Mouse (Mus musculus): ENCODE measurements around the gene Klhl22. TPM values are rescaled to one million over a fixed set of nuclear protein-coding genes. Genes with fewer than 3 reads are reported as not detected.

The Klhl22 gene
- polyA plus RNA-seq, 1 experiment from 2014 or later: 95.0 TPM

GRCm38 (mm10) chr16:17804449-17804912 is 45.1 kb downstream of the Klhl22 start:
- WGBS: 4% methylated on average over 33 of the region's 33 CpGs
- Histone ChIP-seq H3K4me3 (peak overlapping the region; percentile 39), H3K36me3 (no peaks in the 10 kb centered on the region), H3K4me1 (replicated peaks) (peaks cover 53% of the 10 kb centered on the region), H3K27ac (replicated peaks) (no peak overlapping the region), H3K9ac (no peak overlapping the region; the same call in 1 of the 2 replicates), H3K9me3 (no peaks in the 10 kb centered on the region), H3K4me2 (peak overlapping the region; percentile 73), H3K27me3 (peaks cover 71% of the 10 kb centered on the region)
- ATAC-seq (ENCODE audit: low FRiP score, low read depth): no peak

GRCm38 (mm10) chr16:17804982-17805381 is 45.6 kb downstream of the Klhl22 start:
- ATAC-seq (ENCODE audit: low FRiP score, low read depth): no peak
- Histone ChIP-seq H3K9me3 (no peaks in the 10 kb centered on the region), H3K27me3 (peaks cover 66% of the 10 kb centered on the region), H3K4me2 (peak overlapping the region; percentile 73), H3K4me3 (peak overlapping the region; percentile 39), H3K9ac (no peak overlapping the region), H3K36me3 (no peaks in the 10 kb centered on the region), H3K4me1 (replicated peaks) (peaks cover 58% of the 10 kb centered on the region), H3K27ac (replicated peaks) (no peak overlapping the region)
- WGBS: 10% methylated on average over 7 of the region's 7 CpGs

DNA sequence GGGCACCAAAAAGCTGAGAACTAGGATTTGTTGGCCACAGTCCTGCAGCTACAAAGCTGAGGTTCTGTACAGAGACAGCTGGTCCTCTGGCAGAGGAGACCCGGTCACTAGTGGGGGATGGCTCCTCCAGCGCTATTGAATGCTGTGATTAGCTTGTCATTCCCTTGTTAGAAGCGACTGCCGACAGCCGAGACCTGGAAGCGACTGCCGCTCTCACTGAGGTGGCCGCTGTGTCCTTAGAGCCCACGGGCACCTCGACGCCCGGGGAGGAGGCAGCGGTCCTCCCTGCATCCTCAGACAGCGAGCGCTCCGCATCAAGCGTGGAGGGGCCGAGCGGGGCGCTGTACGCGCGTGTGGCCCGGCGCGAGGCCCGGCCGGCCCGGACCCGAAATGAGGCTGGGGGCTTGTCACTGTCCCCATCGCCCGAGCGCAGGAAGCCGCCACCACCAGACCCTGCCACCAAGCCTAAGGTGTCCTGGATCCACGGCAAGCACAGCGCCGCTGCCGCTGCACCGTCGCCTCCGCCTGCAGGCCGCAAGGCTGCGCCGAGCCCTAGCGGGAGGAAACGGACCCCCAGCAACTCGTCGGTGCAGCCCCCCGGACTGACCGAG is 47.3 kb downstream of the Klhl22 start:
- 5% methylated on average over 47 of the region's 50 CpGs for WGBS

DNA sequence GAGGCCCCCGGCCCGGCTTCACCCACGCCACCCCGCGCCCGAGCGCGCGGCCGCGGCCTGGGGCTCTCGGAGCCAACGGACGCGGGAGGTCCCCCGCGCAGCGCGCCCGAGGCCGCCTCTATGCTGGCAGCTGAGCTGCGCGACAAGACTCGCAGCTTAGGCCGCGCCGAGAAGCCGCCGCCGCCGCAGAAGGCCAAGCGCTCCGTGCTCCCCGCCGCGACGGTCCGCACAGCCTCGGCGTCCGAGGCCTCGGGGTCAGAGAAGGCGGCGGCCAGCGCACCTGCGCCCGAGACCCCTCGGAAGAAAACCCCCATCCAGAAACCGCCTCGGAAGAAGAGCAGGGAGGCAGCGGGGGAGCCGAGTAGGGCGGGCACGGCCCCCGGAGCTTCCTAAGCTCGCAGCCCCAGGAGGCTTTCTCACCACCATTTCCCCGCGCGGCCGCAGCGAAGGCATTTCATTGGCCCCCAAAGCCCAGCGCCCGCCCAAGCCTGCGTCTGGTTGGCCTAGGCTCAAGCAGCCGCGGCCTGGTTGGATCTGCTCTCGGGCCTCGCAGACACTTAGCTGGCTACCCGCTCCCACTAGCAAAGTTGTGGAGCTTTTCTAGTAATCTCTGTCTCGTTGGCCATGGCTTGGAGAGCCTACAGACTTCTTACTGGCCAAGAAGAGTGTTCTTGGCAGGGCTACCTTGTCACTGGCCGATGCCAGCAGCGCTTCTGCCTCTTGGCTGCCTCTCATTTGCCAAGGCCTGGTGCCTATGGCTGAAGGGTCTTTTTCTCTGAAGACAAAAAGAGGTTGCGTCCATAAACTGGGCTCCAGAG is 48.0 kb downstream of the Klhl22 start:
- WGBS: 2% methylated on average over 64 of the region's 73 CpGs
- Histone ChIP-seq H3K4me2 (peak overlapping the region; percentile 96), H3K9me3 (no peaks in the 10 kb centered on the region), H3K9ac (peak overlapping the region; percentile 87), H3K4me1 (replicated peaks) (peaks cover 54% of the 10 kb centered on the region), H3K27me3 (peaks cover 51% of the 10 kb centered on the region), H3K36me3 (no peaks in the 10 kb centered on the region), H3K4me3 (peak overlapping the region; percentile 69), H3K27ac (replicated peaks) (peak overlapping the region; percentile 82)
- ATAC-seq (ENCODE audit: low FRiP score, low read depth): peak; percentile 84

More for the DNA sequence above, 47.3 kb downstream of the Klhl22 start:
- peak overlapping the region; percentile 87 for H3K9ac ChIP-seq
- no peaks in the 10 kb centered on the region for H3K9me3 ChIP-seq
- H3K4me2 ChIP-seq: peak overlapping the region; percentile 96
- H3K27me3 ChIP-seq: peaks cover 57% of the 10 kb centered on the region
- H3K4me3 ChIP-seq: peak overlapping the region; percentile 69
- peak; percentile 12 for ATAC-seq (ENCODE audit: low FRiP score, low read depth)
- no peaks in the 10 kb centered on the region for H3K36me3 ChIP-seq
- H3K4me1 ChIP-seq (replicated peaks): peaks cover 60% of the 10 kb centered on the region
- H3K27ac ChIP-seq (replicated peaks): peak overlapping the region; percentile 82

DNA sequence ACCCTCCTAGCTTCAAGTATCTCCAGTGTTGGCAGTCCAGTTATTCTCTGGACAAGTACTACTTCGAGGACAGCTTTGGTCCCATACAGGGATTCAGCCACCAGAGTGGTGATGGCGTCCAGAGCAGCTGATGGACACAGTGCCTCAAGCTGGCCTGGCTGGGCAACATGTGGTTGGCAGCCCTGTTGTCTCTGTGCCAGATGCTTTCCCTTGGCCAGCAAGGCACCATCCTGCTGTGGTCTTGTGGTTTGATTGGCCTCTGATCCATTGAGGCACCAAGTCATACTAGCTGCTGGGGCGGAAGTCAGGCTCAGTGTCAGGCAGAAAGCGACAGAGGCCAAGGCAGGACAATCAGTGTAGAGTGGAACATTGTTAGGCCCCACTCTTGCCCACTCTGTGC is 49.7 kb downstream of the Klhl22 start:
- H3K4me3 ChIP-seq: no peak overlapping the region
- H3K4me2 ChIP-seq: no peak overlapping the region
- H3K27me3 ChIP-seq: peaks cover 50% of the 10 kb centered on the region
- no peaks in the 10 kb centered on the region for H3K9me3 ChIP-seq
- peaks cover 37% of the 10 kb centered on the region for H3K4me1 ChIP-seq (replicated peaks)
- H3K9ac ChIP-seq: no peak overlapping the region
- 0 out of 2 replicates have a peak overlapping the region, but pooled peaks have one; percentile 42 for H3K27ac ChIP-seq (replicated peaks)
- H3K36me3 ChIP-seq: no peaks in the 10 kb centered on the region
- no peak for ATAC-seq (ENCODE audit: low FRiP score, low read depth)
- 80% methylated on average over 4 of the region's 4 CpGs for WGBS

- no peak for ATAC-seq (ENCODE audit: low FRiP score, low read depth)
- H3K27me3 ChIP-seq: peaks cover 48% of the 10 kb centered on the region
- 18% methylated on average over 7 of the region's 7 CpGs for WGBS
- H3K9me3 ChIP-seq: no peaks in the 10 kb centered on the region
- H3K4me2 ChIP-seq: no peak overlapping the region
- H3K4me1 ChIP-seq (replicated peaks): peaks cover 31% of the 10 kb centered on the region
- no peaks in the 10 kb centered on the region for H3K36me3 ChIP-seq
- H3K4me3 ChIP-seq: no peak overlapping the region
- no peak overlapping the region for H3K9ac ChIP-seq
- H3K27ac ChIP-seq (replicated peaks): peak overlapping the region; percentile 42; the same call in 1 of the 2 replicates
Measured at GRCm38 (mm10) chr16:17809711-17810110, 50.3 kb downstream of the Klhl22 start.

DNA sequence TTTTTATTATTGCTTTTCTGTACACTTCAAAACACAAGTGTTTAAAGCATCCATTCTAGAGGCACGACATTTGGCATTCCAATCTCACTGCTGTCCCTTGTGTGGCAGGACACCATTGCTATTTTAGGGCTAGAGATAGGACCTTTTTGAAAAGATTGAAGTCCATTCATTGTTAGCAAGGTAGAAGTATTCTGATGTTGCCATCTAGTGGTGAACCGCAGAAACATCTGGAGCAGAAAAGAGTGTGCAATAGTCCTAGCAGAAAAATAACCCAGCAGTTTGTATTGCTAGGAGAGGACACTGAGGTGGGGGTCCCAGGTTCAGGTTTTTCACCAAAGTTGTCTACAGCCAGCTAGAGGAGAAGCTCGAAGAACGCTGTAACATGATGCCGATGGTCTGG is 52.7 kb downstream of the Klhl22 start:
- WGBS: 9% methylated on average over 5 of the region's 5 CpGs
- Histone ChIP-seq H3K9ac (no peak overlapping the region), H3K27ac (replicated peaks) (no peak overlapping the region), H3K27me3 (peaks cover 35% of the 10 kb centered on the region), H3K9me3 (no peaks in the 10 kb centered on the region), H3K36me3 (no peaks in the 10 kb centered on the region), H3K4me1 (replicated peaks) (peaks cover 36% of the 10 kb centered on the region), H3K4me3 (no peak overlapping the region), H3K4me2 (no peak overlapping the region)
- ATAC-seq (ENCODE audit: low FRiP score, low read depth): no peak

DNA sequence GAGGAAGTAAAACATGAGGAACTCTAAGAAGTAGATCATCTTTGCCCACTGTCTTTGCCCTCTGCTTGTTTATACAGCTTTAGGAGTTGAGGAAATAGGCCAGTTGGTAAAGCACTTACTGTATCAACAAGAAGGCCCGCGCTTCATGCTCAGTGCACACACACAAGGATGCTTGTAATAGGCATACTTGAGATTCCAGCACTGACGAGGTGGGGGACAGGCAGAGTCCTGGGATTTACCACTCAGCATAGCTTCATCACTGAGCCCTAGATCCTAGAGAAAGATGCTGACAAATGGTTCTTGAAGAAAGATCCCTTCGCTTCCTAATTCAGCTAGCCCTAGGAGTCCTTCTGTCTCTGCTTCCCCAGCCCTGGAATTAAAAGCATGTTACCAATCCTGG is 53.8 kb downstream of the Klhl22 start:
- no peak overlapping the region for H3K4me2 ChIP-seq
- no peak overlapping the region for H3K27ac ChIP-seq (replicated peaks)
- peaks cover 28% of the 10 kb centered on the region for H3K4me1 ChIP-seq (replicated peaks)
- no peaks in the 10 kb centered on the region for H3K36me3 ChIP-seq
- no peak for ATAC-seq (ENCODE audit: low FRiP score, low read depth)
- H3K27me3 ChIP-seq: peaks cover 38% of the 10 kb centered on the region
- no peak overlapping the region for H3K4me3 ChIP-seq
- H3K9me3 ChIP-seq: no peaks in the 10 kb centered on the region
- 63% methylated on average over 4 of the region's 4 CpGs for WGBS
- no peak overlapping the region for H3K9ac ChIP-seq

DNA sequence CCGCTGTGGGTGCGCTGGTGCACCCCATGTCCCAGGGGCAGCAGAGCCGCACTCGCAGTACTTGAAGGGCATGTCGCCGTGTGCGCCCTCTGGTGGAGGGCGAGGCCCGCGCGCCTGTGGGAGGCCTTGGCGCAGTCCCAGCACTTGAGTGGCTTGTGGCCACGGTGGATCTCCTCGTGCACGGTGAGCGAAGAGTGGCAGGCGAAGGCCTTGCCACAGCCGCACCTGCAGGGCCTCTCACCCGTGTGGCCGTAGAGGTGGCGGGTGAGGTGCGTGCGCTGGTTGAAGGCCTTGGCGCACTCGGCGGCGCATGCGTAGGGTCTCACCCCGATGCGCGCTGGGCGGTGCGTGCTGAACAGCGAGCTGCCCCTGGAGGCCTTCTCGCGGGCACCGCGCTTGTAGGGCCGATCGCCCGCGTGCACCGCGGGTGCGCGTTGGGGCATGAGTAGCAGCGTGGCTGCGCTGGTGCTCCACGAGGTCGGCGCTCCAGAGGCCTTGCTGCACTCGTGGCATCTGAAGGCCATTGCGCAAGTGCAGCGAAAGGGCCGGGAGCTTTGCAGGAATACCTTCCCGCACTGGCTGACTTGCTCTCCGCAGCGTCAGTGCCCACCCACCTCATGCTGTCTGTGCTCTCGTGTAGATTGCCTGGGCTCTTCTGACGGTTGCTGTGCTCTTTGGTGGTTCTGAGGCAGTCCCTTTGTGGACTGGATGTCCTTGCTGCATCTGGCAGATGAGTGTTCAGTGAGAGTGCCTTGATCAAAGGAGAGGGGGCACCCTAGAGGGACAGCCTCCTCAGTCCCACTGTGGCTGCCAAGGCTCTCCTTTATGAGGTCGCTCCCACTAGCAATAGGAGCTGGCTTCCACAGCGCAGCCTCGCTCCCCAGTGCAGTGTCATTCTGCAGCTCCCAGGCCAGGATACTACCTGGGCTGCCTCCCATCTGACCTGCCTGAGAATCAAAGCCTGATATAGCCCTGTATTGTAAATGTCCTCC is 56.3 kb downstream of the Klhl22 start:
- WGBS: under 1% methylated on average over 63 of the region's 63 CpGs
- H3K36me3 ChIP-seq: no peaks in the 10 kb centered on the region
- peaks cover 37% of the 10 kb centered on the region for H3K27me3 ChIP-seq
- peak overlapping the region; percentile 57 for H3K9ac ChIP-seq
- ATAC-seq (ENCODE audit: low FRiP score, low read depth): peak; percentile 92
- H3K4me3 ChIP-seq: peak overlapping the region; percentile 52
- peak overlapping the region; percentile 76 for H3K27ac ChIP-seq (replicated peaks)
- H3K4me1 ChIP-seq (replicated peaks): peaks cover 18% of the 10 kb centered on the region
- peak overlapping the region; percentile 93 for H3K4me2 ChIP-seq
- no peaks in the 10 kb centered on the region for H3K9me3 ChIP-seq

- Histone ChIP-seq H3K27me3 (peaks cover 39% of the 10 kb centered on the region), H3K4me2 (peak overlapping the region; percentile 93; the same call in 1 of the 2 replicates), H3K4me3 (no peak overlapping the region), H3K36me3 (no peaks in the 10 kb centered on the region), H3K9me3 (no peaks in the 10 kb centered on the region), H3K4me1 (replicated peaks) (peaks cover 18% of the 10 kb centered on the region), H3K27ac (replicated peaks) (0 out of 2 replicates have a peak overlapping the region, but pooled peaks have one; percentile 76), H3K9ac (no peak overlapping the region)
- WGBS: 77% methylated on average over 8 of the region's 8 CpGs
- ATAC-seq (ENCODE audit: low FRiP score, low read depth): no peak
Measured at GRCm38 (mm10) chr16:17816528-17816927, 57.1 kb downstream of the Klhl22 start.

DNA sequence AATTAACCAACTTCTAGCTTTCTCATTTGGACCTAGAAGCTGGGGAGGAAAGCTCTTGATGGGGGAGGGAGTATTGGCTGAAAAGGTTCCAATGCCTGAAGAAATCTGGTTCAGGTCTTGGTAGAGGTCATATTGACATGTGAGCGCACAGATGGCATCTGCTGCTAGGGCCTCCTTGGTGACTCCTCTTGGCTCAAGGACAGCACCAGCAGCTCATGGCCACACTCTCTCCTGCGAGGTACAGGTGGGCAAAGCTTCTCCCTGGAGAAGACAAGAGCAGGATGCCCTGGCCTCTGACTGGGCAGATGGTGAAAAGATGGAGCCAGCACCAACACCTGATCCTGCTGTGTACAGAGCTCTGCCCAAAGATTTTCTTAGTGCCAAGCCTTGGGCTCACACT is 67.1 kb downstream of the Klhl22 start:
- Histone ChIP-seq H3K4me3 (no peak overlapping the region), H3K4me2 (no peak overlapping the region), H3K27me3 (peaks cover 6% of the 10 kb centered on the region; the same call in 1 of the 2 replicates), H3K36me3 (no peaks in the 10 kb centered on the region), H3K4me1 (replicated peaks) (peaks cover 2% of the 10 kb centered on the region; the same call in 1 of the 2 replicates), H3K9ac (no peak overlapping the region), H3K9me3 (no peaks in the 10 kb centered on the region), H3K27ac (replicated peaks) (no peak overlapping the region)
- no peak for ATAC-seq (ENCODE audit: low FRiP score, low read depth)
- 76% methylated on average over 2 of the region's 2 CpGs for WGBS

Data from hindbrain, embryonic 15.5 days (tissue).